Mouse (Mus musculus) right cerebral cortex, postnatal 10 days (tissue): ENCODE measurements around the gene Alpk1.

Source experiments
- DNase-seq, 2 experiments: peaks; one replicate each; pipeline ENCODE4 v3.0.0; 2021; ENCODE audit warnings: low spot score in 2 of 2

Alpk1 gene

DNA sequence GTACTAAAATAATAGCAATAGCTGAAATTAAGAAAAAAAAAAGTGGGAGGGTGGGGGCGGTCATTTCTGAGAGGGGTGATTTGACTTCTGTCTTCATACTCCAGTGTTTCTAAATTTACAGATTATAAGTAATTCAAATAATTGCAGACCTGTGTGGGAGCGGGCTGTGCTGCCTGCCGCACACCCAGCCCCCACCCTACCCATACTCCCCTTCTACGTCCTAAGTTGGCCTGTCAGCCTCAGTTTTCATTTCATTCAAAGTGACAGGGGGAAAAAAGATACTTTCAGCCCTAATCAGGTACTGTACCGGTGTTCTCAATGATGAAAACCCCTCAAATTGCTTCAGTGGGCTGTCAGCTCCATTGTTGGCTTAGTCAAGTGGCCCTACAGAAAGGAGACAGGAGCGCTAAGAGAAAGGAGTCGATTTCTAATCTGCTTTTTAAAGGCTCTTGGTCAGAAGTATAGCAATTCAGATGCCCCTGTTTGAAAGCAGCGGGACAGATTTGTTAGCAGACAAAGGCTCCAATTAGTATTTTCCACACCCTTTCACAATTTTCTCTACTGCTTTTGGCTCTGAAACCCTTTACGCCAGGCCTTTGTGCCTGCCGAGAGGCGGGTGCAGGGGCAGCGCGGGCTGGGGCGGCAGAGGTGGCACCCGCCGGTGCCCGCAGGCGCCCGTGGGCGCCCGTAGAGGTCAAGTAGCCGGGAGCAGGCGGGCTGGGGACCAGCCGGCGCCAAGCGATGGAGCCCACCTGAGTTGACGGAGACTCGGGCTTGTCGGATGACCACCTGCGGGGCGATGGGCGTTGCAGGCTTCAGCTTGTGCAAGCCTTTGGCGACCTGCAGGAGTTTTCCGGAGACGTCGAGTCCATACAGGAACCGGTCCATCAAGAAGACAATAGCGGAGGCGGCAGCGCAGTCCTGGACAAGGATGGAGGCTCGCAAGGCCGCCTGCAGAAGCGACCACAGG lies 85.2 kb downstream of the Alpk1 start:
- DNase-seq, result no peak

GRCm38 (mm10) chr3:127691230-127691629 lies 89.1 kb downstream of the Alpk1 start:
- no peak for DNase-seq

- DNase-seq, result no peak
Measured at GRCm38 (mm10) chr3:127679703-127680102, 100.6 kb downstream of the Alpk1 start.

DNA sequence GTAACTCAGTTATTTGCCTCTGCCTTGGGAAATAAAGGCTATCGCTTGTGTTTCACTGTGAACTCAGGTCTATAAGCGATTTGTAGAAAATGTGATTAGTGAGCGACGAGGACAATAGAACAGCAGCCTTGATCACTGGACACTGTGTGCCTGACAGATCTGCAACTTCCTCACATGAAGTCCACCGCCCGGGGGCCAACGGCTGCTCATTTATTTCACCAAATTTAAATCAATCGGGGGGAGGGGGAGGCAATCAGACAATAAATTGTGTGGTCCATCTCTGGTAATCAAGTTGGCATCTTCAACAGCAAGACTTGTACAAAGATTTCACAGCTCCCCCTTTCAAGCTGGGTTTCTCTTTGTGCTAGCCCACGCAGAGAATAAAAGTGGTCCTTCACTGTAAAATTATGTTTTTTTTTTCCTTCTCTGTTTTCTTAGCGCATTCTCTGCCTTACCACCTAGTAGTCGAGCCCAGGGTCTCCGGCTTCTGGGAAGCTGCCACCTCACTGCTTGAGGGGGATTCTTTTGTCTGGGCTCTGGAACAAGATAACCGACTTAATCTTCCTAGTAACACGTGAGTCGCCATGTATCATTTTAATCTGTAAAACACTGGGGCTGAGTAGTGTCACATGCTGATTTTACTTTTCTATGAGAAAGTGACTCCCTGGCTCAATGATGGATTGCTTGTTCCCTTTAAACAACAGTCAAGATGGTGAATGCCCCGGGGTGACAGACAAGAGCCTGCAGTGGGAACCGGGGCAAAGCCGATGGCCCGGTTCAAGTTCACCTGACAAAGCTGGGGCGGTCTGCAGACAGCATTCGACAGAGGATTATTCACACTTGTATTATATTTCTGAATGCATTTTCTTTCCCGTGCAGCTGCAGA lies 118.4 kb downstream of the Alpk1 start:
- DNase-seq, result no peak

GRCm38 (mm10) chr3:127660712-127661111 lies 119.6 kb downstream of the Alpk1 start:
- DNase-seq, result no peak

- no peak for DNase-seq
Measured at GRCm38 (mm10) chr3:127651742-127652653, 128.3 kb downstream of the Alpk1 start.

GRCm38 (mm10) chr3:127646156-127646825 lies 134.0 kb downstream of the Alpk1 start:
- DNase-seq, result no peak

DNA sequence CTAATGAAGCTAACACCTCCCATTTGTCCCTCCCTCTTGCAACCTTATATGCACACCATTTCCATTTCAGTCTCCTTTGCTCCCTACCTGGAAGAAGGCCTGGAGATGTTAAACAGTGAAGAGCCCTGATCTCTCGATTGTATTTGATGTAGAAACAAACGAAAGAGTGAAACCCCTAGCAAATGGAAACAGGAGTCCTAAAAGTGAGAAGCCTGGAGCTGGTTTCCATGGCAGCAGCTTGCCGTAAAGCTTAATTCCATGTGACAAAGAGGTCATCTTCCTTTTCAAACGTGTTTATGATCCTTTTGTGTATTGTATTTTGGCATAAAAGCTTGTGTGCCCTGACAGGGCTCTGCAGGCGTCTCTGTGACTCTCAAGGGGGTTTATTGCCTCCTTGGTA lies 138.1 kb downstream of the Alpk1 start:
- no peak for DNase-seq

- no peak for DNase-seq
Measured at GRCm38 (mm10) chr3:127640762-127641700, 139.3 kb downstream of the Alpk1 start.

- peak in 1 of 2 experiments; percentile 48 for DNase-seq
Measured at GRCm38 (mm10) chr3:127639875-127640761, 140.2 kb downstream of the Alpk1 start.

- no peak for DNase-seq
Measured at GRCm38 (mm10) chr3:127634984-127635349, 145.4 kb downstream of the Alpk1 start.

DNA sequence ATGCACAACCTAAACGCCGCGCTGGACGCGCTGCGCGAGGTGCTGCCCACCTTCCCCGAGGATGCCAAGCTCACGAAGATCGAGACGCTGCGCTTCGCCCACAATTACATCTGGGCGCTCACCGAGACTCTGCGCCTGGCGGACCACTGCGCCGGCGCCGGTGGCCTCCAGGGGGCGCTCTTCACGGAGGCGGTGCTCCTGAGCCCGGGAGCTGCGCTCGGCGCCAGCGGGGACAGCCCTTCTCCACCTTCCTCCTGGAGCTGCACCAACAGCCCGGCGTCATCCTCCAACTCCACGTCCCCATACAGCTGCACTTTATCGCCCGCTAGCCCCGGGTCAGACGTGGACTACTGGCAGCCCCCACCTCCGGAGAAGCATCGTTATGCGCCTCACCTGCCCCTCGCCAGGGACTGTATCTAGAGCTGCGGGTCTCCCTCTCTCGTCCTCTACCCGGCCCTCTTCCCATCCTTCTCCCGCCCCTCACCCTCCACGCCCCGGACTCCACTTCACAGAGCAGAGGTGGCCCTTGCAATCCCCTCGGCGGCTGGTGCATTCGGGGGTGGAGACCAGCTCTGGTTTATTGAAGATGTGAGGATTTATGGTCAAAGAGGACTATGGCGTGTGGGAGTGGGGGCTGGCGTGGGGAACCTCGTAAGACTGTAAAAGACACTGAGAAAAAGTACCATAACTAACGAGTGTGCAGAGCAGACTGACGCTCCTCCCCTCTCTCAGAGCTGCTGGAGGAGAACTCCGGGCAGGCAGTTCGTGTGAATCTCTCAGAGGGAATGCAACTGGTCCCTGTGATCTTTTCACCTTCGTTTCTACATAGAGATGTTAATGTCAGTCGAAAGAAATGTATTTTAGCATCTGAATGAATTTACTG lies 146.0 kb downstream of the Alpk1 start:
- DNase-seq, result peak; percentile 59 to 77

DNA sequence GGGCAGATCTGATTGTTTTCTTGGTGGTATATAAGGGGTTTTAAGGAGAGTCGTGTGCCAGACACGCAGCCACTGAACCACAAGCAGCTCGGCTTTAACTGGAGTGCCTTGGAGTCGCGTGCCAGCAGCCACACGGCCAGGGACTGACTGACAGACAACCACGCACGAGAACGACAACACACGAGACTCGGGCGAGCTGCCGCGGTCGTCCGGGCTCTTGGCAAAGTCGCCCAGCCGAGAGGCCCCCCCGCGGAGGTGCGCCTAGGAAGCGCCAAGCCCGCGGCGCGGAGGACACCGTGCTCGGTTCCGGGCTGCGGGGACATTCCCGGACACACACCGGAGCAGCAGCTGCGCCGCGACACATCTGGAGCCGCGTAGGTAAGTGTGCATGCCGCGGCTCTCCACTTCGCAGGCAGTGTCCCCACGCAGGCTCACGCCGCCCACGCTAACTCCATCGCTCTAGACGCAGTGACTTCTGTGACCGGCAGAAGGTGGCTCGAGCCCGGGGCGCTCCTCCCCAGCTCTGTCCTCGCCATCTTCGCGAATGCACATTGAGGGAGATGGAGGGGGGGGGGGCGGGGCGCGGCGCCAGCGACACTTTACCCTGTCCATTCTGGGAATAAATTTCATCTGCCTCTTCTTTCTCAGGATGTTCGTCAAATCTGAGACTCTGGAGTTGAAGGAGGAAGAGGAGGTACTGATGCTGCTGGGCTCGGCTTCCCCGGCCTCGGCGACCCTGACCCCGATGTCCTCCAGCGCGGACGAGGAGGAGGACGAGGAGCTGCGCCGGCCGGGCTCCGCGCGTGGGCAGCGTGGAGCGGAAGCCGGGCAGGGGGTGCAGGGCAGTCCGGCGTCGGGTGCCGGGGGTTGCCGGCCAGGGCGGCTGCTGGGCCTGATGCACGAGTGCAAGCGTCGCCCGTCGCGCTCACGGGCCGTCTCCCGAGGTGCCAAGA lies 147.0 kb downstream of the Alpk1 start, which contains the start of gene Neurog2:
Neurog2 (plus strand) TSS at position 56 of the 953 bp plus-strand sequence.
- no peak for DNase-seq

- peak; percentile 46 to 49 for DNase-seq
Measured at GRCm38 (mm10) chr3:127632531-127632930, 147.8 kb downstream of the Alpk1 start.

- no peak for DNase-seq
Measured at GRCm38 (mm10) chr3:127631582-127631981, 148.7 kb downstream of the Alpk1 start.

GRCm38 (mm10) chr3:127630735-127631372 lies 149.5 kb downstream of the Alpk1 start:
- DNase-seq, result no peak
